Mouse (Mus musculus) liver, embryonic 14.5 days (tissue): Measurements from ENCODE around the gene F11. TPM values are rescaled to one million over a fixed set of nuclear protein-coding genes. Genes with fewer than 3 reads are reported as not detected.

Experiments
- ATAC-seq: fragments of 200-750 bp; cut with Nextera tagmentation; 2 replicates; pipeline ENCODE4 v1.8.0; 2017; ENCODE audit warnings: moderate number of reproducible peaks, mild to moderate bottlenecking, moderate library complexity; ENCODE audit not compliant: insufficient read depth
- DNase-seq, 3 experiments: peaks; one replicate each; pipeline ENCODE4 v3.0.0-alpha.2; 2012 to 2013; ENCODE audit warnings: low read depth in 3 of 3, low spot score in 3 of 3
- H3K27ac ChIP-seq: fragments of 300-500 bp; sonication (generic); 2 replicates; pipeline ENCODE4 v1.5.1; 2014; ENCODE audit warnings: moderate library complexity, mild to moderate bottlenecking, control low read depth, inconsistent platforms
- H3K27me3 ChIP-seq: fragments of 300-500 bp; sonication (generic); 2 replicates; pipeline ENCODE4 v1.6.1; 2014; ENCODE audit warnings: mild to moderate bottlenecking, low read length, moderate library complexity; ENCODE audit not compliant: control insufficient read depth, insufficient read depth
- H3K36me3 ChIP-seq: fragments of 300-500 bp; sonication (generic); replicated peaks from 2 replicates; pipeline ENCODE4 v1.6.1; 2014; ENCODE audit warnings: low read depth; ENCODE audit not compliant: control insufficient read depth, insufficient read depth
- H3K4me1 ChIP-seq, 2 experiments: fragments of 200-500 bp in 1 of 2; fragments of 300-500 bp in 1 of 2; sonication (generic) in 1 of 2; replicated peaks; 2 replicates each; pipeline ENCODE4 v1.6.1; 2012 to 2014; ENCODE audit warnings: antibody characterized with exemption in 1 of 2, inconsistent platforms in 1 of 2, low read length in 1 of 2; ENCODE audit not compliant: control insufficient read depth in 2 of 2, insufficient read depth in 2 of 2
- H3K4me2 ChIP-seq: fragments of 300-500 bp; sonication (generic); 2 replicates; pipeline ENCODE4 v1.6.1; 2014; ENCODE audit warnings: low read depth, mild to moderate bottlenecking, control low read depth, moderate library complexity
- H3K4me3 ChIP-seq, 2 experiments: fragments of 200-500 bp in 1 of 2; fragments of 300-500 bp in 1 of 2; sonication (generic) in 1 of 2; 2 replicates each; pipeline ENCODE4 v1.5.1; 2012 to 2014; ENCODE audit warnings: low read depth in 2 of 2, low read length in 2 of 2, mild to moderate bottlenecking in 2 of 2, control low read depth in 1 of 2, inconsistent platforms in 1 of 2, moderate library complexity in 1 of 2; ENCODE audit not compliant: insufficient read depth in 1 of 2
- H3K9ac ChIP-seq: fragments of 300-500 bp; sonication (generic); replicated peaks from 2 replicates; pipeline ENCODE4 v1.6.1; 2014; ENCODE audit warnings: mild to moderate bottlenecking, control low read depth, moderate library complexity
- H3K9me3 ChIP-seq: fragments of 300-500 bp; sonication (generic); 2 replicates; pipeline ENCODE4 v1.6.1; 2016; ENCODE audit warnings: low read length, mixed read lengths; ENCODE audit not compliant: control insufficient read depth
- CTCF ChIP-seq: IDR thresholded peaks from 2 replicates; pipeline ENCODE4 v1.5.1; 2016; ENCODE audit warnings: antibody characterized with exemption, low read depth, control low read depth
- EP300 ChIP-seq: IDR thresholded peaks from 2 replicates; pipeline ENCODE4 v1.6.1; 2016; ENCODE audit warnings: antibody characterized with exemption, low read depth
- WGBS: fragments of 180-500 bp; shearing (Covaris S2); extraction: QIAGEN DNeasy Blood & Tissue Kit; methylation state at CpG from one replicate; pipeline ENCODE4 v1.1.7; 2014; ENCODE audit not compliant: insufficient replicate concordance; 5-methylcytosine and 5-hydroxymethylcytosine counted together
- polyA plus RNA-seq, 2 experiments: library from polyadenylated mRNA; depleted of rRNA in 1 of 2; stranded (reverse) in 1 of 2; unstranded in 1 of 2; fragments of >200 nt; fragmentation: Nextera tagmentation in 1 of 2; extraction: Ambion mirVana in 1 of 2; gene quantifications; 2 replicates each; pipeline versions ENCODE4 v1.2.1 to v1.2.3; 2012 to 2014

Gene F11
- polyA plus RNA-seq, 2 experiments = 10.1 to 11.2 TPM

- H3K4me1 ChIP-seq = no peaks in the 10 kb centered on the region
- H3K9me3 ChIP-seq = no peaks in the 10 kb centered on the region
- 57% methylated on average over 8 of the region's 8 CpGs for WGBS
- H3K36me3 ChIP-seq = no peaks in the 10 kb centered on the region
- H3K4me2 ChIP-seq = no peak overlapping the region
- no peaks in the 10 kb centered on the region for H3K27me3 ChIP-seq
- H3K27ac ChIP-seq = no peak overlapping the region
- no peak for DNase-seq
- ATAC-seq = no peak
- TF ChIP-seq EP300 (no peak), CTCF (no peak)
- no peak overlapping the region for H3K4me3 ChIP-seq
- H3K9ac ChIP-seq = no peak overlapping the region
These were observed 7.5 kb downstream of the F11 start for GRCm38 (mm10) chr8:45254194-45254842.

- H3K4me2 ChIP-seq = no peak overlapping the region
- no peaks in the 10 kb centered on the region for H3K9me3 ChIP-seq
- no peak overlapping the region for H3K9ac ChIP-seq
- no peak for TF ChIP-seq CTCF
- no peak for TF ChIP-seq EP300
- no peak overlapping the region for H3K4me3 ChIP-seq
- WGBS = 65% methylated on average over 1 of the region's 1 CpGs
- H3K27me3 ChIP-seq = no peaks in the 10 kb centered on the region
- no peaks in the 10 kb centered on the region for H3K4me1 ChIP-seq
- H3K27ac ChIP-seq = no peak overlapping the region
- no peak for ATAC-seq
- DNase-seq = no peak
- no peaks in the 10 kb centered on the region for H3K36me3 ChIP-seq
These were observed 8.2 kb downstream of the F11 start for GRCm38 (mm10) chr8:45253586-45253985.

- DNase-seq = no peak
- no peaks in the 10 kb centered on the region for H3K9me3 ChIP-seq
- TF ChIP-seq CTCF (no peak), EP300 (no peak)
- no peak overlapping the region for H3K27ac ChIP-seq
- WGBS = 35% methylated on average over 2 of the region's 2 CpGs
- no peak overlapping the region for H3K9ac ChIP-seq
- no peak overlapping the region for H3K4me2 ChIP-seq
- no peaks in the 10 kb centered on the region for H3K36me3 ChIP-seq
- H3K4me3 ChIP-seq = no peak overlapping the region
- no peaks in the 10 kb centered on the region for H3K4me1 ChIP-seq
- no peaks in the 10 kb centered on the region for H3K27me3 ChIP-seq
- no peak for ATAC-seq
These were observed 8.7 kb downstream of the F11 start for GRCm38 (mm10) chr8:45253111-45253510.

GRCm38 (mm10) chr8:45246307-45246706 lies 15.5 kb downstream of the F11 start:
- TF ChIP-seq EP300 (no peak), CTCF (no peak)
- DNase-seq (no peak), ATAC-seq (no peak)
- H3K9me3 ChIP-seq = no peaks in the 10 kb centered on the region
- no peaks in the 10 kb centered on the region for H3K27me3 ChIP-seq
- no peak overlapping the region for H3K4me3 ChIP-seq
- no peaks in the 10 kb centered on the region for H3K4me1 ChIP-seq
- H3K36me3 ChIP-seq = no peaks in the 10 kb centered on the region
- H3K27ac ChIP-seq = no peak overlapping the region
- no peak overlapping the region for H3K4me2 ChIP-seq
- H3K9ac ChIP-seq = no peak overlapping the region
- WGBS = 49% methylated on average over 7 of the region's 7 CpGs

GRCm38 (mm10) chr8:45239363-45239762 lies 22.5 kb downstream of the F11 start:
- TF ChIP-seq CTCF (no peak), EP300 (no peak)
- no peak overlapping the region for H3K4me2 ChIP-seq
- ATAC-seq (no peak), DNase-seq (no peak)
- H3K27ac ChIP-seq = no peak overlapping the region
- H3K9ac ChIP-seq = no peak overlapping the region
- H3K27me3 ChIP-seq = no peaks in the 10 kb centered on the region
- no peak overlapping the region for H3K4me3 ChIP-seq
- 65% methylated on average over 8 of the region's 8 CpGs for WGBS
- H3K9me3 ChIP-seq = no peaks in the 10 kb centered on the region
- H3K36me3 ChIP-seq = no peaks in the 10 kb centered on the region
- H3K4me1 ChIP-seq = no peaks in the 10 kb centered on the region; a peak in 1 of 4 replicates
